Mouse (Mus musculus) kidney, adult 18-20 months (tissue): ENCODE data around the gene Gyg.
"Not testable (repeated sequence)": the region's sequence is repeated elsewhere in the genome, so short reads cannot be mapped to it uniquely, and the experiment has no call there.

Experiments used
- DNase-seq: peaks from one replicate; pipeline ENCODE4 v3.0.0; 2021

Gyg gene

GRCm38 (mm10) chr3:20130456-20131349, 24.4 kb downstream of the Gyg start:
- no peak for DNase-seq

- DNase-seq = no peak
These were observed 25.6 kb downstream of the Gyg start for GRCm38 (mm10) chr3:20129491-20129890.

GRCm38 (mm10) chr3:20127047-20127595, 28.0 kb downstream of the Gyg start:
- DNase-seq = no peak

- no peak for DNase-seq
These were observed 29.5 kb downstream of the Gyg start for GRCm38 (mm10) chr3:20125604-20126003.

- DNase-seq = not testable (repeated sequence)
These were observed 33.5 kb downstream of the Gyg start for GRCm38 (mm10) chr3:20121582-20121981.

- no peak for DNase-seq
These were observed 35.4 kb downstream of the Gyg start for GRCm38 (mm10) chr3:20119686-20120244.

GRCm38 (mm10) chr3:20119044-20119591, 36.0 kb downstream of the Gyg start:
- DNase-seq = no peak

GRCm38 (mm10) chr3:20111913-20112312, 43.2 kb downstream of the Gyg start:
- DNase-seq = no peak

GRCm38 (mm10) chr3:20108881-20109280, 46.2 kb downstream of the Gyg start:
- DNase-seq = no peak

- DNase-seq = no peak
These were observed 50.3 kb downstream of the Gyg start for GRCm38 (mm10) chr3:20104776-20105175.

- no peak for DNase-seq
These were observed 50.8 kb downstream of the Gyg start for GRCm38 (mm10) chr3:20104318-20104717.

- DNase-seq = no peak
These were observed 51.3 kb downstream of the Gyg start for GRCm38 (mm10) chr3:20103830-20104229.

GRCm38 (mm10) chr3:20082161-20082560, 73.0 kb downstream of the Gyg start:
- DNase-seq = no peak

GRCm38 (mm10) chr3:20076145-20077053, 78.7 kb downstream of the Gyg start:
- DNase-seq = no peak
